Mouse (Mus musculus): ENCODE measurements around the gene Prkca.

Prkca gene

GRCm38 (mm10) chr11:107913317-107913716 is 430.4 kb downstream of the Prkca start:
- DNase-seq = no peak

- no peak for DNase-seq
Measured at GRCm38 (mm10) chr11:107905364-107905763, 438.4 kb downstream of the Prkca start.

- DNase-seq = no peak
Measured at GRCm38 (mm10) chr11:107903966-107904605, 439.6 kb downstream of the Prkca start.

- no peak for DNase-seq
Measured at GRCm38 (mm10) chr11:107900470-107900869, 443.3 kb downstream of the Prkca start.

- DNase-seq = no peak
Measured at GRCm38 (mm10) chr11:107898698-107899097, 445.0 kb downstream of the Prkca start.

- no peak for DNase-seq
Measured at GRCm38 (mm10) chr11:107895635-107896034, 448.1 kb downstream of the Prkca start.

GRCm38 (mm10) chr11:107891377-107891776 is 452.4 kb downstream of the Prkca start:
- DNase-seq = no peak

- DNase-seq = no peak
Measured at GRCm38 (mm10) chr11:107887342-107887741, 456.4 kb downstream of the Prkca start.

All from liver (tissue).